Mouse (Mus musculus) macrophage (primary cell): ENCODE results near the gene Frs2. TPM values are rescaled to one million over a fixed set of nuclear protein-coding genes. Genes with fewer than 3 reads are reported as not detected.

Source experiments
- H3K27ac ChIP-seq: fragments of 350-480 bp; formaldehyde crosslinking; 2 replicates; pipeline ENCODE4 v1.9.0; 2021
- H3K36me3 ChIP-seq: fragments of 350-480 bp; formaldehyde crosslinking; 2 replicates; pipeline ENCODE4 v1.9.0; 2021; ENCODE audit errors: inconsistent target
- H3K4me3 ChIP-seq: fragments of 350-480 bp; formaldehyde crosslinking; 2 replicates; pipeline ENCODE4 v1.9.0; 2021; ENCODE audit errors: inconsistent target
- H3K79me2 ChIP-seq: fragments of 350-480 bp; formaldehyde crosslinking; 2 replicates; pipeline ENCODE4 v1.9.0; 2021; ENCODE audit errors: inconsistent target
- WGBS: methylation state at CpG from one replicate; pipeline ENCODE4 v1.1.7; 2026; ENCODE audit warnings: inconsistent platforms; ENCODE audit not compliant: missing documents; 5-methylcytosine and 5-hydroxymethylcytosine counted together
- polyA plus RNA-seq: library from polyadenylated mRNA; stranded (reverse); fragments of 250-400 nt; gene quantifications from 3 replicates; pipeline ENCODE4 v1.2.4, GENCODE M21; 2018; ENCODE audit warnings: inconsistent platforms

Gene Frs2
- polyA plus RNA-seq, 1 experiment from 2014 or later, result 14.5 TPM

GRCm38 (mm10) chr10:117103854-117104598, 44.3 kb downstream of the Frs2 start:
- no peaks in the 10 kb centered on the region for H3K36me3 ChIP-seq
- no peak overlapping the region for H3K27ac ChIP-seq

DNA sequence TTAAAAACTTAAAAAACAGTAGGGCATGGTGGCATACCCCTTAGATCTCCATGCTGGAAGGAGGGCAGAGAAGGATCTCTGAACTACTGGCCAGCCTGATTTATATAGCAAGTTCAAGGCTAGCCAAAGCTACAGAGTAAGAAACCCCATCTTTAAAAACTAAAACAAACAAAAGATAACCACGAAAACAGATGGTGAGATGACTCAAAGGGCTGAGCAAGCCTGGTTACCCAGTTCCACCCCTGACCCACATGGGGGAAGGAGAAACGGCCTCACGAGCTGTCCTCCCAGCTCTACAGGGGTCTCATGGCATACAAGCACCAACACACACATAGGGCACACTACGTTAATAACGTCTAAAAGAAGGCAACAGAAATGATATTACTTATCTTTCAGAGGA, 48.2 kb downstream of the Frs2 start:
- Histone ChIP-seq H3K27ac (no peak overlapping the region), H3K79me2 (peaks cover 76% of the 10 kb centered on the region), H3K36me3 (0 out of 2 replicates have a peak, but pooled peaks cover 6% of the 10 kb centered on the region), H3K4me3 (no peak overlapping the region)
- WGBS, result 94% methylated on average over 5 of the region's 5 CpGs

More at GRCm38 (mm10) chr10:117103854-117104598, 44.3 kb downstream of the Frs2 start:
- Histone ChIP-seq H3K4me3 (no peak overlapping the region), H3K79me2 (peaks cover 93% of the 10 kb centered on the region)

DNA sequence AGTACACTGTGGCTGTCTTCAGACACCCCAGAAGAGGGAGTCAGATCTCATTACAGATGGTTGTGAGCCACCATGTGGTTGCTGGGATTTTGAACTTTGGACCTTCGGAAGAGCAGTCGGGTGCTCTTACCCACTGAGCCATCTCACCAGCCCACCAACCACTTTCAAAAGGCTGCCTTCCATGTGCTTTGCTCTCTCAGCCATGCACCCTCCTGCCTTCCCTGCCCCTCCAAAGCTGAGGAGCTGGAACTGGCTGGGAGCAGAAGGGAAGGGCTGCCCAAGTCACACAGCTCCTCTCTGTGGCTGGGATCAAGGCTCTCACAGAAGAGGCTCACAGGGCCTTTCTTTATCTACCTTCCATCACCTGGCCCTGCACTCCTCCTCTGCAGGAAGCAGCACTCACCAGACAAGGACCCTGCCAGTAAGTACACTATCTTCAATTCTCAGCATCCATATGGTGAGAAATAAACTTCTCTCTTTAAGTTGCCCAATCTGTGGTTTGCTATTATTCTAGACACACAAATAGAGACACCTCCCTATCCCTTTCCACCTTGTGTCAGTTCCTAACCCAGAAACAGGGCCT, 51.1 kb downstream of the Frs2 start:
- 96% methylated on average over 2 of the region's 2 CpGs for WGBS
- Histone ChIP-seq H3K4me3 (no peak overlapping the region), H3K27ac (no peak overlapping the region), H3K36me3 (peaks cover 27% of the 10 kb centered on the region), H3K79me2 (peaks cover 56% of the 10 kb centered on the region)

GRCm38 (mm10) chr10:117096096-117096495, 52.2 kb downstream of the Frs2 start:
- no peak overlapping the region for H3K27ac ChIP-seq
- H3K79me2 ChIP-seq, result peaks cover 50% of the 10 kb centered on the region
- WGBS, result 88% methylated on average over 6 of the region's 6 CpGs
- no peak overlapping the region for H3K4me3 ChIP-seq
- peaks cover 27% of the 10 kb centered on the region for H3K36me3 ChIP-seq

GRCm38 (mm10) chr10:117094504-117095329, 53.6 kb downstream of the Frs2 start:
- peaks cover 39% of the 10 kb centered on the region; the same call in 1 of the 2 replicates for H3K79me2 ChIP-seq
- H3K4me3 ChIP-seq, result no peak overlapping the region
- WGBS, result 88% methylated on average over 15 of the region's 15 CpGs
- peaks cover 27% of the 10 kb centered on the region for H3K36me3 ChIP-seq
- H3K27ac ChIP-seq, result no peak overlapping the region

GRCm38 (mm10) chr10:117089628-117090027, 58.7 kb downstream of the Frs2 start:
- Histone ChIP-seq H3K36me3 (peaks cover 22% of the 10 kb centered on the region), H3K79me2 (peaks cover 12% of the 10 kb centered on the region; the same call in 1 of the 2 replicates), H3K27ac (no peak overlapping the region), H3K4me3 (no peak overlapping the region)
- WGBS, result 68% methylated on average over 4 of the region's 4 CpGs

DNA sequence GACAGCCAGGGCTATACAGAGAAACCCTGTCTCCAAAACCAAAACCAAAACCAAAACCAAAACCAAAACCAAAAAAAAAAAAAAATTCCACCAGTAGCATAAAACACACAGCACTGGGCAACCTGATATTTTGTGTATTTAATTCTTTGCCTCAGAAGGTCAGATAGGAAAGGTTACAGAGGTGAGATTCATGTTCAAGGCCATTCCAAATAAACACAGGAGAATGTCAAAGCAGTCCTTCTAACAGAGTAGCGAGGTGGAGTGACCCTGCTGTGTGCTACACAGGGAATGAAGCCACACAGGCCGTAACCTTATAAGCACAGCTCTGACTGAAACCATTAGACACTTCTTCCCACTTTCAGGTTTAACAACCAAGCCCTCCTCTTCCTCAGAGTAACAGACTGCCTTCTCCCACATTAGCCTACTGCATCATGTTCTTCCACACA, 66.4 kb downstream of the Frs2 start:
- Histone ChIP-seq H3K36me3 (peaks cover 44% of the 10 kb centered on the region), H3K79me2 (no peaks in the 10 kb centered on the region), H3K4me3 (no peak overlapping the region), H3K27ac (no peak overlapping the region)
- 85% methylated on average over 2 of the region's 2 CpGs for WGBS

DNA sequence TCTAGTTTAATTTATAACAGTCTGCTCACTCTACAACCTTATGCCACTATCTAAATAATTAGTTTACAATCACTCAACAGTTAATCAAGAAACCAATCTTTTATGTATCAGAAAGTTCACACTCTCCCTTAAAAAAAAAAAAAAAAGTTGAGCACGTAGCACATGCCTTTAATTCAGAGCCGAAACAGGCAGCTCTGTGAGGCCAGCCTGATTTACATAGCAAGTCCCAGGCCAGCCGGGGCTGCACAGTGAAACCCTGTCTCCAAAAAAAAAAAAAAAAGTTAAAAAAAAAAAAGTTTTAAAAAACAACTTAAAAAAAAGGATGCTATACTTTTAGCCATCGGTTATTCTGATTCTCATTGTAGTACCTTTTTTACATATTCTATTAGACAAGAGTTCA, 67.0 kb downstream of the Frs2 start:
- H3K27ac ChIP-seq, result no peak overlapping the region
- WGBS, result 87% methylated on average over 4 of the region's 4 CpGs
- H3K79me2 ChIP-seq, result no peaks in the 10 kb centered on the region
- H3K4me3 ChIP-seq, result no peak overlapping the region
- peaks cover 50% of the 10 kb centered on the region for H3K36me3 ChIP-seq

DNA sequence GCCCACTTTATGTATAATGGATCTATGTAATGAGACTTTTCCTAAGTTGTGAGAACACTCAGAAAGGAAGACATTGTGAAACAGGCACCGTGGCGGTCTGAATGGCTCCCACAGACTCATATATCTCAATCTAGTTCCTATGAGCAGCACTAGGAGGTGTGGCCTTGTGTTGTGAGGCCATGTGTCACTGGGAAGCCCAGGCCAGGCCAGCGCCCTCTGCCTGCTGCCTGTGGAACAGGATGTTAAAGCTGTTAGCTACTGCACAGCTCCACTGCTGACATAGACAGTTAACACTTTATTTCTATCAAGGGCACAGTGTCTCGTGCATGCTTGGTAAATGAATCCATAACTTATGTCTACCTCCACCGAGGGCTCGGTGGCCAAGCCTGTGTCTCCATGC, 70.0 kb downstream of the Frs2 start:
- H3K4me3 ChIP-seq, result no peak overlapping the region
- WGBS, result 72% methylated on average over 6 of the region's 6 CpGs
- no peak overlapping the region for H3K27ac ChIP-seq
- no peaks in the 10 kb centered on the region for H3K79me2 ChIP-seq
- H3K36me3 ChIP-seq, result peaks cover 64% of the 10 kb centered on the region

DNA sequence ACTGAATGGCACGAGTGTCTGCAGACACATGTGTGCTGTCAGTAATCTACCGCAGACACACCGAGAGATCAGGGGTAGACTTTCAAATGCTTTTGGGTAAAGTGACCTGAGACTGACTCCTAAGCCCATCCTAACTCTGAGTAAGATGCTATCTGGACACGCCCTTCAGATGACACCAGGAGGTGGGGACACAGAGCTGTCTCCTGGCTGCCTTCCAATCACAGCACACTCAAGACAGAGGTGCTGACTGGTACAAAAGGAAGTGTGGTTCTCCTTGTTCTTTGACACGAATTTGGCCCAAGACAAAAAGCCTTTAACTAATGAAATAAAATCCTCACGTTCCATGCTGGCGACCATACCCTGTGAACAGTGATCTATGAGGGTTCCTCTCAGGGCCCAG, 75.2 kb downstream of the Frs2 start:
- no peak overlapping the region for H3K27ac ChIP-seq
- WGBS, result 80% methylated on average over 7 of the region's 7 CpGs
- H3K79me2 ChIP-seq, result no peaks in the 10 kb centered on the region
- no peak overlapping the region for H3K4me3 ChIP-seq
- H3K36me3 ChIP-seq, result peaks cover 61% of the 10 kb centered on the region

DNA sequence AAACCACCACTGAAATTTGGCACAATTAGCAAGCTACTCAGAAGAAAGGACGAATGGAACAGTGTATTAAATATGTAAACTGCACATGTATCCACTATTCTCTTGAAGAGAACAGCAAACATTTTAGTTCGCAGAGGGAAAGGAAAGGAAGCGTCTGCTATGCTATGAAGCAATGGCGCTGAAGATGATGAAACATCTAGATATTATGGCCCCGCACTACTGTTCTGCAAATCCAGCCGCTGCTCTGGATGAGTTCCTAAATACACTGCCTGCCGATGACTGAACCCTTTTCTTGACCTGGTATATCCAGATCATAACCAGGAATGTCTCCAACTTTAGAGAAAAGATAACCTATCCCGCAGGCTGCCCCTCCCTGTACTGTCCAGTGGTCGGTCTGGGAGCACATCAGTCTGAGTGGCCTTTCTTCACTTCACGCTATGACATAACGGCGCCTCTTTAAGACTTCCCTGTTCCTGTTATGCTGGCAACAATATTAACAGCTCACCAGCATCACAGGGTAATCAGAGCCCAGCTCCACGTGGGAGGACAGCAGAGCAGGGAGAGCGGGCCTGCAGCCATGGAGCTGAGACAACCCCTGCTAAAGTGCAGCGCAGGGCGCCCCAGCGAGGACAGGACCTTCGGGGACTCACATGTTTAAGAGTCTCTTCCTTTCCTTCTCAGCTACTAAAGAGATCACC, 76.0 kb downstream of the Frs2 start:
- Histone ChIP-seq H3K36me3 (peaks cover 56% of the 10 kb centered on the region), H3K79me2 (no peaks in the 10 kb centered on the region), H3K27ac (no peak overlapping the region), H3K4me3 (no peak overlapping the region)
- WGBS, result 75% methylated on average over 18 of the region's 18 CpGs

GRCm38 (mm10) chr10:117069109-117069508, 79.2 kb downstream of the Frs2 start:
- Histone ChIP-seq H3K36me3 (peaks cover 25% of the 10 kb centered on the region), H3K27ac (no peak overlapping the region), H3K79me2 (no peaks in the 10 kb centered on the region), H3K4me3 (no peak overlapping the region)
- 100% methylated on average over 3 of the region's 3 CpGs for WGBS

DNA sequence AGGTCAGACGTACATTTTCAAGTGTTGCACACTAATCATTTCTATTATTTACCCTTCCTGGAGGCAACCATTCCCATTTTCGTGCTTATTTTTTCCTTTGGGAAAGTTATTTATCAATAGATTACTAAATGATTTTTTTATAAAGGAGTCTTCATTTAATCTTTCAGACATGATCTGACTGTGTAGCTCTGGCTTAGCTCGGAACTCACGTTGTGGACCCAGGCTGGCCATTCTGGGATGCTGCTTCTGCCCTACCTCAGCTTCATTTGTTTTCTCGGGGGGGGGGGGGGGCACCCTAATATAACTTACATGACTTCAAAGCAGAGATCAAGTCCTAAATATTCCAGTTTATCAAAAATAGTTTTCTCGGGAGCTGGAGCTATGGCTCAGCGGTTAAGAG, 84.3 kb downstream of the Frs2 start:
- peaks cover 29% of the 10 kb centered on the region for H3K36me3 ChIP-seq
- WGBS, result 13% methylated on average over 6 of the region's 7 CpGs
- no peak overlapping the region for H3K27ac ChIP-seq
- H3K79me2 ChIP-seq, result peaks cover 41% of the 10 kb centered on the region
- H3K4me3 ChIP-seq, result peak overlapping the region; percentile 15

DNA sequence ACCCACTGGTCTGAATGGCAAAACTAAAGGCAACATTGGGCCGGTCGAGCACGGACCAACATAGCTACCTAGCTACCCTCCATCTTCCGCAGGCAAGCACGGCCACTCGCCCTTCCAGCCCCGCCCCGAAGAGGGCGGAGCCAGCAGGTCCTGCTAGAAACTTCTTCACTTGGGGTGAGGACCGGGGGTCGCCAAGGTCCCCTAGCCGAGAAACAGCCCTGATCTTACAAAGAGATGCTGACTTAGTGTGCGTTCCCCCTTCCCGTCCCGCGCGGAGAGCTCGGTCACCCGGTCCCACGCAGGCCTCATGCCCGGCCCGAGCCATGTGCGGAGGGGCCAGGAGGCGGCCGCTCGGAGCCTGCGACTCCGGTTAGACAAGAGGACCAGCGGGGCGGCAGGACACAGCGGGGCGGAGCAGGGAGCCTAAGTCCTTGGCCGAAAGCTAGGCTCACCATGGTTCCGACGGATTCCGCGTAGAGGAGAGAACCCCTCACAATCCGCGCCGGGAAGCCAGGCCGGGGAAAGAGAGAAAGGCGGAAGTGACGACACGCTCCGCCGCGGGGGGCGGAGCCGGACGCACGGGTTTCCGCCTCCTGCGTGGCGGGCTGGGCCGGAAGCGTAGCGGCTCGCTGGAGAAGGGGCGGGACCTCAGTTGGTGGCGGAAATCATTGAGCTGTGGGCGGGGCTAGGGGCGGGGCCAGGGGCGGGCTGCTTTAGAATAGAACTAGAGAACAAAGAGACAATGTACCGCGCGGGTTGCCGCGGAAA, 84.9 kb downstream of the Frs2 start, which contains the start of gene Cct2:
Gene Cct2 (minus strand): TSS at position 561 of the 768 bp plus-strand sequence.
- Histone ChIP-seq H3K36me3 (peaks cover 36% of the 10 kb centered on the region), H3K27ac (peak within 1 kb of the TSS; percentile 36), H3K79me2 (peaks cover 47% of the 10 kb centered on the region), H3K4me3 (peak within 1 kb of the TSS; percentile 82)
- WGBS, result under 1% methylated on average over 63 of the region's 68 CpGs
